Mouse (Mus musculus) lung, embryonic 14.5 days (tissue): Measurements from ENCODE around the gene Eif2b2. TPM values are rescaled to one million over a fixed set of nuclear protein-coding genes. Genes with fewer than 3 reads are reported as not detected.
A peak's percentile ranks its signal among the peaks of the same experiment; 100 is the strongest.

Experiments
- ATAC-seq: fragments of 200-750 bp; cut with Nextera tagmentation; 2 replicates; pipeline ENCODE4 v1.8.0; 2017; ENCODE audit warnings: mild to moderate bottlenecking, moderate TSS enrichment, moderate library complexity; ENCODE audit not compliant: insufficient read depth
- DNase-seq: peaks from one replicate; pipeline ENCODE4 v3.0.0-alpha.2; 2015
- H3K27ac ChIP-seq: fragments of 300-500 bp; sonication (generic); 2 replicates; pipeline ENCODE4 v1.5.1; 2014; ENCODE audit warnings: low read depth, mild to moderate bottlenecking, moderate library complexity
- H3K27me3 ChIP-seq: fragments of 300-500 bp; sonication (generic); 2 replicates; pipeline ENCODE4 v1.6.1; 2014; ENCODE audit warnings: low read length, control low read depth; ENCODE audit not compliant: insufficient read depth
- H3K36me3 ChIP-seq: fragments of 300-500 bp; sonication (generic); 2 replicates; pipeline ENCODE4 v1.6.1; 2014; ENCODE audit warnings: control low read depth; ENCODE audit not compliant: insufficient read depth
- H3K4me1 ChIP-seq: fragments of 300-500 bp; sonication (generic); 2 replicates; pipeline ENCODE4 v1.6.1; 2014; ENCODE audit warnings: antibody characterized with exemption, control low read depth; ENCODE audit not compliant: insufficient read depth
- H3K4me2 ChIP-seq: fragments of 300-500 bp; sonication (generic); 2 replicates; pipeline ENCODE4 v1.6.1; 2014; ENCODE audit warnings: mild to moderate bottlenecking
- H3K4me3 ChIP-seq: fragments of 300-500 bp; sonication (generic); 2 replicates; pipeline ENCODE4 v1.5.1; 2014; ENCODE audit warnings: low read depth, low read length
- H3K9ac ChIP-seq: fragments of 300-500 bp; sonication (generic); 2 replicates; pipeline ENCODE4 v1.6.1; 2014
- H3K9me3 ChIP-seq: fragments of 300-500 bp; sonication (generic); 2 replicates; pipeline ENCODE4 v1.6.1; 2016; ENCODE audit warnings: low read depth, low read length, control low read depth
- CTCF ChIP-seq: IDR thresholded peaks from 2 replicates; pipeline ENCODE4 v1.5.1; 2016; ENCODE audit warnings: antibody characterized with exemption, low read depth
- WGBS: fragments of 180-500 bp; shearing (Covaris S2); extraction: QIAGEN DNeasy Blood & Tissue Kit; methylation state at CpG from one replicate; pipeline ENCODE4 v1.1.7; 2014; 5-methylcytosine and 5-hydroxymethylcytosine counted together
- polyA plus RNA-seq: library from polyadenylated mRNA; unstranded; fragments of >200 nt; fragmentation: Nextera tagmentation; extraction: Ambion mirVana; gene quantifications from 2 replicates; pipeline ENCODE4 v1.2.1, GENCODE M21; 2014

Eif2b2 gene
- polyA plus RNA-seq, 1 experiment from 2014 or later = 99.9 TPM

GRCm38 (mm10) chr12:85175926-85176845 is 43.1 kb upstream of the Eif2b2 start:
- H3K36me3 ChIP-seq = peaks cover 15% of the 10 kb centered on the region
- peak overlapping the region; percentile 70 for H3K4me2 ChIP-seq
- ATAC-seq = peak; percentile 80
- H3K4me1 ChIP-seq = peaks cover 36% of the 10 kb centered on the region
- H3K9me3 ChIP-seq = no peaks in the 10 kb centered on the region
- peak overlapping the region; percentile 35 for H3K9ac ChIP-seq
- no peaks in the 10 kb centered on the region for H3K27me3 ChIP-seq
- peak overlapping the region; percentile 39 for H3K4me3 ChIP-seq
- DNase-seq = peak; percentile 91
- 9% methylated on average over 11 of the region's 11 CpGs for WGBS
- TF ChIP-seq CTCF = no peak
- peak overlapping the region; percentile 87 for H3K27ac ChIP-seq

GRCm38 (mm10) chr12:85176846-85177523 is 42.3 kb upstream of the Eif2b2 start:
- no peak for TF ChIP-seq CTCF
- DNase-seq = peak; percentile 85
- H3K27me3 ChIP-seq = no peaks in the 10 kb centered on the region
- 1% methylated on average over 32 of the region's 32 CpGs for WGBS
- H3K27ac ChIP-seq = peak overlapping the region; percentile 87; the same call in 1 of the 2 replicates
- peak overlapping the region; percentile 70 for H3K4me2 ChIP-seq
- ATAC-seq = peak; percentile 50
- peaks cover 10% of the 10 kb centered on the region for H3K36me3 ChIP-seq
- peak overlapping the region; percentile 35 for H3K9ac ChIP-seq
- peaks cover 43% of the 10 kb centered on the region for H3K4me1 ChIP-seq
- no peaks in the 10 kb centered on the region for H3K9me3 ChIP-seq
- peak overlapping the region; percentile 39 for H3K4me3 ChIP-seq

GRCm38 (mm10) chr12:85177740-85178239 is 41.5 kb upstream of the Eif2b2 start, which contains the start of gene Pgf:
Gene Pgf (minus strand): TSS chr12:85177790.
- Histone ChIP-seq H3K9ac (peak within 1 kb of the TSS; percentile 35), H3K27ac (peak within 1 kb of the TSS; percentile 87; the same call in 1 of the 2 replicates), H3K9me3 (no peaks in the 10 kb centered on the region), H3K4me2 (peak within 1 kb of the TSS; percentile 70), H3K27me3 (no peaks in the 10 kb centered on the region), H3K36me3 (peaks cover 2% of the 10 kb centered on the region), H3K4me1 (peaks cover 44% of the 10 kb centered on the region), H3K4me3 (peak within 1 kb of the TSS; percentile 39)
- WGBS = 74% methylated on average over 10 of the region's 10 CpGs
- ATAC-seq (no peak), DNase-seq (no peak)
- no peak for TF ChIP-seq CTCF

- Histone ChIP-seq H3K27me3 (no peaks in the 10 kb centered on the region), H3K9me3 (no peaks in the 10 kb centered on the region), H3K4me2 (no peak overlapping the region), H3K9ac (no peak overlapping the region), H3K4me1 (peaks cover 44% of the 10 kb centered on the region), H3K4me3 (no peak overlapping the region), H3K27ac (no peak overlapping the region), H3K36me3 (no peaks in the 10 kb centered on the region)
- no peak for TF ChIP-seq CTCF
- no peak for ATAC-seq
- 74% methylated on average over 2 of the region's 2 CpGs for WGBS
- no peak for DNase-seq
Measured at GRCm38 (mm10) chr12:85178294-85178693, 41.0 kb upstream of the Eif2b2 start.

GRCm38 (mm10) chr12:85181475-85182344 is 37.6 kb upstream of the Eif2b2 start:
- Histone ChIP-seq H3K36me3 (no peaks in the 10 kb centered on the region), H3K4me2 (no peak overlapping the region), H3K27me3 (no peaks in the 10 kb centered on the region), H3K27ac (no peak overlapping the region), H3K4me1 (peaks cover 24% of the 10 kb centered on the region), H3K9ac (no peak overlapping the region; the same call in 1 of the 2 replicates), H3K9me3 (no peaks in the 10 kb centered on the region), H3K4me3 (no peak overlapping the region)
- TF ChIP-seq CTCF = no peak
- 20% methylated on average over 16 of the region's 17 CpGs for WGBS
- ATAC-seq (0 out of 2 replicates have a peak, but pooled peaks have one; percentile 14), DNase-seq (peak; percentile 61)

- Histone ChIP-seq H3K9me3 (no peaks in the 10 kb centered on the region), H3K4me2 (no peak overlapping the region), H3K27ac (no peak overlapping the region), H3K9ac (no peak overlapping the region; the same call in 1 of the 2 replicates), H3K4me1 (peaks cover 21% of the 10 kb centered on the region), H3K36me3 (no peaks in the 10 kb centered on the region), H3K4me3 (no peak overlapping the region), H3K27me3 (no peaks in the 10 kb centered on the region)
- 13% methylated on average over 8 of the region's 8 CpGs for WGBS
- TF ChIP-seq CTCF = no peak
- ATAC-seq = no peak
- DNase-seq = no peak
Measured at GRCm38 (mm10) chr12:85182345-85182643, 37.0 kb upstream of the Eif2b2 start.
